In genomic region chr8:120588908-120589771, GRCm38 (mm10) we compare ENCODE assay signal across 8 mouse cellular contexts. TPM values are rescaled to one million over a fixed set of nuclear protein-coding genes. Genes with fewer than 3 reads are reported as not detected.
DNase-seq lines count a peak whose midpoint lies in the region; ATAC-seq lines count a peak whose summit lies in the region.

TSS of gene Gins2 (minus strand) at chr8:120589304.

- intact Hi-C loops in gastrocnemius, postnatal 14 days (cut with DNase I; ENCODE audit: low total_unique reads) = no loop called here
- intact Hi-C loops in left cerebral cortex, postnatal 10 days (cut with DNase I) = no loop called here

- ATAC-seq in inflammation-experienced regulatory T-cells, adult 6 months = peak; percentile 95
- ATAC-seq in megakaryocyte-erythroid progenitor cell, adult 5-6 weeks (replicated peaks; ENCODE audit: low FRiP score, low TSS enrichment, poor library complexity, severe bottlenecking) = peak; percentile 94

- DNase-seq in adrenal gland, adult (ENCODE audit: inconsistent age in 2 of 2, low spot score in 1 of 2) = peak; percentile 100
- DNase-seq in embryo, embryonic 10.5 days (ENCODE audit: low spot score) = peak; percentile 100
- peak; percentile 98 for DNase-seq in gastrocnemius, postnatal 14 days
- DNase-seq in left cerebral cortex, postnatal 10 days (ENCODE audit: extremely low spot score in 1 of 2, low spot score in 2 of 2) = peak; percentile 99
- peak; percentile 98 for DNase-seq in right cerebral cortex, postnatal 25 days
- peak; percentile 99 to 100 for DNase-seq in urinary bladder, postnatal 4 days (ENCODE audit: low spot score in 2 of 2)

RNA-seq across cellular contexts. Expression of gene Gins2, which starts in this region (rescaled TPM):
- total RNA-seq in gastrocnemius, postnatal 14 days (2021) = 1 to 10 TPM; 2.9 to 3.6 TPM
- 10 to 100 TPM in 2 of 3 experiments, 1 to 10 TPM in 1; 9.6 to 54.3 (median 13.6) TPM for polyA plus RNA-seq in inflammation-experienced regulatory T-cells, adult 6 months (2017; shearing (Covaris generic))
- 1 to 10 TPM; 2.3 to 2.9 TPM for total RNA-seq in left cerebral cortex, postnatal 10 days (2021)
- 76.6 and 99.8 TPM in 2 replicates for total RNA-seq in megakaryocyte-erythroid progenitor cell, adult 5-6 weeks (2014; fragmentation: Nextera tagmentation)
- total RNA-seq in megakaryocyte-erythroid progenitor cell, adult 5-6 weeks (2017) = 43.8 and 62.0 TPM in 2 replicates

Comparison
In these comparisons a context has a peak if more than half of its experiments do, and no peak if none do; other contexts are left out.
1. Peak in every context shown above with its lines: DNase-seq and ATAC-seq.
2. RNA of gene Gins2 (total RNA-seq): 43.8 to 99.8 TPM in megakaryocyte-erythroid progenitor cell, adult 5-6 weeks; 2.9 to 3.6 TPM in gastrocnemius, postnatal 14 days and 2.3 to 2.9 TPM in left cerebral cortex, postnatal 10 days; every median in the first group is over 4 times any median in the second.